Mouse (Mus musculus) MEL (cell line): Measurements from ENCODE around the gene Nipsnap2. TPM values are rescaled to one million over a fixed set of nuclear protein-coding genes. Genes with fewer than 3 reads are reported as not detected.

Experiments used
- DNase-seq: peaks from one replicate; pipeline ENCODE4 v3.0.0; 2011; ENCODE audit warnings: low read depth, low spot score
- H3K27ac ChIP-seq: 2 replicates; pipeline ENCODE4 v1.5.1; 2012; ENCODE audit warnings: low read depth, mild to moderate bottlenecking, control low read depth, low read length, moderate library complexity; ENCODE audit not compliant: control insufficient read depth
- H3K27me3 ChIP-seq, 2 experiments: fragments of 150-350 bp in 1 of 2; sonication (generic) in 1 of 2; 2 replicates each; pipeline ENCODE4 v1.6.1; 2012; ENCODE audit warnings: low read length in 2 of 2, mild to moderate bottlenecking in 2 of 2, improper control_type of control experiment in 1 of 2, moderate library complexity in 1 of 2; ENCODE audit not compliant: insufficient read depth in 2 of 2, control insufficient read depth in 1 of 2
- H3K36me3 ChIP-seq, 2 experiments: 2 replicates each; pipeline ENCODE4 v1.6.1; 2012 to 2014; ENCODE audit warnings: low read length in 2 of 2, improper control_type of control experiment in 1 of 2, inconsistent platforms in 1 of 2, mild to moderate bottlenecking in 1 of 2; ENCODE audit not compliant: insufficient read depth in 2 of 2, control insufficient read depth in 1 of 2
- H3K4me1 ChIP-seq, 2 experiments: fragments of 150-350 bp in 1 of 2; sonication (generic) in 1 of 2; 2 replicates each; pipeline ENCODE4 v1.6.1; 2012; ENCODE audit warnings: low read length in 2 of 2, improper control_type of control experiment in 1 of 2, mild to moderate bottlenecking in 1 of 2; ENCODE audit not compliant: insufficient read depth in 2 of 2, control insufficient read depth in 1 of 2
- H3K4me3 ChIP-seq, 2 experiments: fragments of 150-350 bp in 1 of 2; sonication (generic) in 1 of 2; 2 replicates each; pipeline ENCODE4 v1.5.1; 2012; ENCODE audit warnings: low read depth in 2 of 2, low read length in 2 of 2, mild to moderate bottlenecking in 2 of 2, moderate library complexity in 2 of 2, control low read depth in 1 of 2, improper control_type of control experiment in 1 of 2; ENCODE audit not compliant: control insufficient read depth in 1 of 2, insufficient read depth in 1 of 2
- H3K79me2 ChIP-seq: 2 replicates; pipeline ENCODE4 v1.6.1; 2012; ENCODE audit warnings: mild to moderate bottlenecking, low read length, moderate library complexity; ENCODE audit not compliant: control insufficient read depth, poor library complexity, insufficient read depth
- H3K9ac ChIP-seq: 2 replicates; pipeline ENCODE4 v1.6.1; 2012; ENCODE audit warnings: low read depth, mild to moderate bottlenecking, control low read depth, low read length, moderate library complexity; ENCODE audit not compliant: control insufficient read depth, poor library complexity, severe bottlenecking
- H3K9me3 ChIP-seq: fragments of 150-350 bp; sonication (generic); replicated peaks from 2 replicates; pipeline ENCODE4 v1.6.1; 2012; ENCODE audit warnings: mild to moderate bottlenecking, low read length, improper control_type of control experiment, moderate library complexity; ENCODE audit not compliant: insufficient read depth
- BHLHE40 ChIP-seq: IDR thresholded peaks from 2 replicates; pipeline ENCODE4 v1.6.1; 2012; ENCODE audit warnings: low read depth, mild to moderate bottlenecking, inconsistent platforms, low read length, improper control_type of control experiment, borderline replicate concordance
- CHD1 ChIP-seq: IDR thresholded peaks from 2 replicates; pipeline ENCODE4 v1.6.1; 2012; ENCODE audit warnings: low read depth, mild to moderate bottlenecking, inconsistent platforms, low read length, improper control_type of control experiment
- CHD2 ChIP-seq: IDR thresholded peaks from 2 replicates; pipeline ENCODE4 v1.6.1; 2011; ENCODE audit warnings: low read length, improper control_type of control experiment
- CTCF ChIP-seq, 3 experiments: IDR thresholded peaks in 2 of 3; conservative IDR thresholded peaks in 1 of 3; 2 replicates each; pipeline ENCODE4 v1.5.1; 2011 to 2012; ENCODE audit warnings: low read length in 3 of 3, low read depth in 2 of 3, mild to moderate bottlenecking in 2 of 3, improper control_type of control experiment in 1 of 3, inconsistent platforms in 1 of 3, mixed read lengths in 1 of 3, moderate library complexity in 1 of 3; ENCODE audit not compliant: control insufficient read depth in 1 of 3, insufficient read depth in 1 of 3, poor library complexity in 1 of 3, severe bottlenecking in 1 of 3
- E2F4 ChIP-seq: IDR thresholded peaks from 2 replicates; pipeline ENCODE4 v1.6.1; 2011; ENCODE audit warnings: low read depth, low read length, improper control_type of control experiment, borderline replicate concordance
- ELF1 ChIP-seq: IDR thresholded peaks from 2 replicates; pipeline ENCODE4 v1.6.1; 2014; ENCODE audit warnings: low read depth, mild to moderate bottlenecking, inconsistent platforms, low read length, improper control_type of control experiment, moderate library complexity
- EP300 ChIP-seq, 2 experiments: IDR thresholded peaks; 2 replicates each; pipeline ENCODE4 v1.6.1; 2011; ENCODE audit warnings: improper control_type of control experiment in 2 of 2, low read length in 2 of 2, low read depth in 1 of 2, mild to moderate bottlenecking in 1 of 2
- ETS1 ChIP-seq: IDR thresholded peaks from 2 replicates; pipeline ENCODE4 v1.6.1; 2012; ENCODE audit warnings: low read depth, mild to moderate bottlenecking, inconsistent platforms, low read length, improper control_type of control experiment, moderate library complexity
- GATA1 ChIP-seq: IDR thresholded peaks from 2 replicates; pipeline ENCODE4 v1.6.1; 2011; ENCODE audit warnings: low read depth, low read length, improper control_type of control experiment
- HCFC1 ChIP-seq: IDR thresholded peaks from 2 replicates; pipeline ENCODE4 v1.6.1; 2012; ENCODE audit warnings: low read depth, mild to moderate bottlenecking, inconsistent platforms, low read length, improper control_type of control experiment, moderate library complexity
- KAT2A ChIP-seq: conservative IDR thresholded peaks from 2 replicates; pipeline ENCODE4 v1.6.1; 2012; ENCODE audit warnings: low read depth, low read length, improper control_type of control experiment, inconsistent platforms
- MAFK ChIP-seq: IDR thresholded peaks from 2 replicates; pipeline ENCODE4 v1.6.1; 2011; ENCODE audit warnings: low read depth, mild to moderate bottlenecking, low read length, improper control_type of control experiment, borderline replicate concordance
- MAX ChIP-seq: IDR thresholded peaks from 2 replicates; pipeline ENCODE4 v1.6.1; 2011; ENCODE audit warnings: low read length, improper control_type of control experiment
- MAZ ChIP-seq: IDR thresholded peaks from 2 replicates; pipeline ENCODE4 v1.6.1; 2012; ENCODE audit warnings: low read depth, mild to moderate bottlenecking, inconsistent platforms, low read length, improper control_type of control experiment
- MXI1 ChIP-seq: IDR thresholded peaks from 2 replicates; pipeline ENCODE4 v1.6.1; 2011; ENCODE audit warnings: mild to moderate bottlenecking, low read depth, low read length, improper control_type of control experiment
- MYB ChIP-seq: IDR thresholded peaks from 2 replicates; pipeline ENCODE4 v1.6.1; 2011; ENCODE audit warnings: mild to moderate bottlenecking, low read depth, low read length, improper control_type of control experiment
- MYC ChIP-seq: IDR thresholded peaks from 2 replicates; pipeline ENCODE4 v1.6.1; 2011; ENCODE audit warnings: low read depth, mild to moderate bottlenecking, low read length, improper control_type of control experiment, moderate library complexity
- NELFE ChIP-seq: IDR thresholded peaks from 2 replicates; pipeline ENCODE4 v1.6.1; 2011; ENCODE audit warnings: low read depth, low read length, improper control_type of control experiment
- POLR2AphosphoS2 ChIP-seq: IDR thresholded peaks from 2 replicates; pipeline ENCODE4 v1.6.1; 2011; ENCODE audit warnings: low read length, improper control_type of control experiment
- RAD21 ChIP-seq: IDR thresholded peaks from 2 replicates; pipeline ENCODE4 v1.6.1; 2011; ENCODE audit warnings: mild to moderate bottlenecking, low read depth, low read length, improper control_type of control experiment
- RCOR1 ChIP-seq: IDR thresholded peaks from 2 replicates; pipeline ENCODE4 v1.6.1; 2012; ENCODE audit warnings: low read depth, mild to moderate bottlenecking, inconsistent platforms, low read length, improper control_type of control experiment
- SIN3A ChIP-seq: IDR thresholded peaks from 2 replicates; pipeline ENCODE4 v1.6.1; 2012; ENCODE audit warnings: low read length, improper control_type of control experiment, inconsistent platforms
- SMC3 ChIP-seq: IDR thresholded peaks from 2 replicates; pipeline ENCODE4 v1.6.1; 2011; ENCODE audit warnings: low read depth, low read length, improper control_type of control experiment
- TAL1 ChIP-seq: IDR thresholded peaks from 2 replicates; pipeline ENCODE4 v1.6.1; 2012; ENCODE audit warnings: mild to moderate bottlenecking, inconsistent platforms, low read length, moderate library complexity, mixed read lengths
- TBP ChIP-seq: IDR thresholded peaks from 2 replicates; pipeline ENCODE4 v1.8.0; 2011; ENCODE audit warnings: low read depth, low read length, improper control_type of control experiment
- USF1 ChIP-seq: IDR thresholded peaks from 2 replicates; pipeline ENCODE4 v1.6.1; 2014; ENCODE audit warnings: low read depth, mild to moderate bottlenecking, inconsistent platforms, low read length, improper control_type of control experiment, moderate library complexity
- USF2 ChIP-seq, 2 experiments: IDR thresholded peaks; 2 replicates each; pipeline ENCODE4 v1.6.1; 2011 to 2012; ENCODE audit warnings: improper control_type of control experiment in 2 of 2, low read length in 2 of 2, borderline replicate concordance in 1 of 2, inconsistent platforms in 1 of 2, low read depth in 1 of 2, mild to moderate bottlenecking in 1 of 2; ENCODE audit not compliant: insufficient read depth in 1 of 2
- ZKSCAN1 ChIP-seq: IDR thresholded peaks from 2 replicates; pipeline ENCODE4 v1.6.1; 2012; ENCODE audit warnings: low read depth, mild to moderate bottlenecking, inconsistent platforms, low read length, improper control_type of control experiment, moderate library complexity
- ZMIZ1 ChIP-seq: IDR thresholded peaks from 2 replicates; pipeline ENCODE4 v1.6.1; 2012; ENCODE audit warnings: low read depth, mild to moderate bottlenecking, inconsistent platforms, low read length, improper control_type of control experiment, moderate library complexity
- ZNF384 ChIP-seq: IDR thresholded peaks from 2 replicates; pipeline ENCODE4 v1.6.1; 2012; ENCODE audit warnings: low read depth, mild to moderate bottlenecking, inconsistent platforms, low read length, improper control_type of control experiment
- polyA plus RNA-seq, 2 experiments: library from polyadenylated mRNA; stranded (reverse) in 1 of 2; unstranded in 1 of 2; fragments of >175 nt in 1 of 2; fragments of >200 nt in 1 of 2; gene quantifications; 2 replicates each; pipeline versions ENCODE4 v1.2.1 to v1.2.4; 2012; ENCODE audit warnings: low replicate concordance in 2 of 2, low read depth in 1 of 2; ENCODE audit not compliant: insufficient read length in 2 of 2, insufficient read depth in 1 of 2, missing spikeins in 1 of 2
- total RNA-seq: library from RNA; depleted of rRNA; stranded (reverse); fragments of 300-350 nt; gene quantifications from 2 replicates; pipeline ENCODE4 v1.2.3, GENCODE M21; 2012

Nipsnap2 gene
- total and polyA plus RNA-seq, 3 experiments = 34.2 to 35.7 TPM; not detected in 1

GRCm38 (mm10) chr5:129724268-129724667 lies 595 bp upstream of the Nipsnap2 start (continued):
- TF ChIP-seq MYC = peak; percentile 88
- TF ChIP-seq MAX = peak; percentile 78
- TF ChIP-seq KAT2A = no peak
- peak; percentile 58; the same call in 1 of the 2 replicates for TF ChIP-seq ELF1
- TF ChIP-seq MAFK = no peak
- TF ChIP-seq CTCF (IDR thresholded peaks at IDR 0.05 in 2 of 3, conservative IDR thresholded peaks at IDR 0.05 in 1 of 3; ENCODE audit: control insufficient read depth in 1 of 3, insufficient read depth in 1 of 3, low read depth in 2 of 3, low read length in 3 of 3, poor library complexity in 1 of 3, severe bottlenecking in 1 of 3) = no peak
- no peak for TF ChIP-seq RAD21
- no peak for TF ChIP-seq CHD1
- peak; percentile 90 for TF ChIP-seq ETS1
- TF ChIP-seq ZKSCAN1 = no peak
- TF ChIP-seq CHD2 = no peak

GRCm38 (mm10) chr5:129725774-129726392 lies 1.0 kb downstream of the Nipsnap2 start:
- peak; percentile 60 for DNase-seq
- Histone ChIP-seq H3K4me3 (peak overlapping the region; percentile 88 to 95), H3K36me3 (peaks cover 0 to 39% of the 10 kb centered on the region in 2 experiments; a peak in 2 of 4 replicates), H3K4me1 (peaks cover 15 to 46% of the 10 kb centered on the region in 2 experiments), H3K9ac (peak overlapping the region; percentile 96), H3K9me3 (no peaks in the 10 kb centered on the region), H3K79me2 (peaks cover 23% of the 10 kb centered on the region), H3K27ac (peak overlapping the region; percentile 89), H3K27me3 (no peaks in the 10 kb centered on the region)
- peak; percentile 63; the same call in 1 of the 2 replicates for TF ChIP-seq MYC
- no peak for TF ChIP-seq TAL1
- TF ChIP-seq RCOR1 = no peak
- peak; percentile 78; the same call in 1 of the 2 replicates for TF ChIP-seq CHD1
- TF ChIP-seq SMC3 = no peak
- TF ChIP-seq USF1 = no peak
- no peak for TF ChIP-seq CHD2
- no peak for TF ChIP-seq USF2 (IDR thresholded peaks at IDR 0.05; ENCODE audit: borderline replicate concordance in 1 of 2, insufficient read depth in 1 of 2, low read depth in 1 of 2, low read length in 2 of 2)
- no peak for TF ChIP-seq POLR2AphosphoS2
- TF ChIP-seq MYB = no peak
- no peak for TF ChIP-seq BHLHE40
- no peak for TF ChIP-seq E2F4
- peak; percentile 55 for TF ChIP-seq MAX
- TF ChIP-seq EP300 (IDR thresholded peaks at IDR 0.05; ENCODE audit: low read depth in 1 of 2, low read length in 2 of 2) = no peak
- peak; percentile 64; the same call in 1 of the 2 replicates for TF ChIP-seq SIN3A
- TF ChIP-seq ZNF384 = peak; percentile 55
- TF ChIP-seq HCFC1 = no peak
- no peak for TF ChIP-seq ZMIZ1
- TF ChIP-seq ZKSCAN1 = no peak
- TF ChIP-seq MXI1 = peak; percentile 51
- no peak for TF ChIP-seq RAD21
- TF ChIP-seq GATA1 = no peak
- TF ChIP-seq NELFE = no peak
- TF ChIP-seq MAZ = no peak
- no peak for TF ChIP-seq ELF1
- no peak for TF ChIP-seq TBP
- TF ChIP-seq CTCF (IDR thresholded peaks at IDR 0.05 in 2 of 3, conservative IDR thresholded peaks at IDR 0.05 in 1 of 3; ENCODE audit: control insufficient read depth in 1 of 3, insufficient read depth in 1 of 3, low read depth in 2 of 3, low read length in 3 of 3, poor library complexity in 1 of 3, severe bottlenecking in 1 of 3) = no peak
- TF ChIP-seq ETS1 = no peak
